Mouse (Mus musculus) urinary bladder, postnatal 10 days (tissue): ENCODE data around the gene Ipo8.

ENCODE experiments used
- DNase-seq: peaks from one replicate; pipeline ENCODE4 v3.0.0; 2022; ENCODE audit warnings: low spot score

The Ipo8 gene

GRCm38 (mm10) chr6:148830748-148831727 is at the start of gene Ipo8:
Gene Ipo8 (minus strand): TSS chr6:148831467.
- DNase-seq, result peak; percentile 52

- DNase-seq, result no peak
Observed at GRCm38 (mm10) chr6:148873911-148874310, 42.6 kb upstream of the Ipo8 start.

- DNase-seq, result no peak
Observed at GRCm38 (mm10) chr6:148845629-148846028, 14.4 kb upstream of the Ipo8 start.

- no peak for DNase-seq
Observed at GRCm38 (mm10) chr6:148841760-148842159, 10.5 kb upstream of the Ipo8 start.

GRCm38 (mm10) chr6:148838460-148838859 is 7.2 kb upstream of the Ipo8 start:
- DNase-seq, result no peak

- DNase-seq, result no peak
Observed at GRCm38 (mm10) chr6:148831728-148832121, 458 bp upstream of the Ipo8 start.

GRCm38 (mm10) chr6:148830355-148830747 is 916 bp downstream of the Ipo8 start:
- no peak for DNase-seq

- DNase-seq, result no peak
Observed at GRCm38 (mm10) chr6:148826119-148826518, 5.1 kb downstream of the Ipo8 start.

GRCm38 (mm10) chr6:148818624-148819343 is 12.5 kb downstream of the Ipo8 start:
- no peak for DNase-seq

- no peak for DNase-seq
Observed at GRCm38 (mm10) chr6:148816751-148817150, 14.5 kb downstream of the Ipo8 start.

- DNase-seq, result no peak
Observed at GRCm38 (mm10) chr6:148811117-148811516, 20.1 kb downstream of the Ipo8 start.

GRCm38 (mm10) chr6:148799773-148800172 is 31.5 kb downstream of the Ipo8 start:
- no peak for DNase-seq

GRCm38 (mm10) chr6:148795145-148795544 is 36.1 kb downstream of the Ipo8 start:
- no peak for DNase-seq

- no peak for DNase-seq
Observed at GRCm38 (mm10) chr6:148789010-148789673, 42.1 kb downstream of the Ipo8 start.

GRCm38 (mm10) chr6:148786186-148786585 is 45.1 kb downstream of the Ipo8 start:
- DNase-seq, result no peak

GRCm38 (mm10) chr6:148784418-148784817 is 46.8 kb downstream of the Ipo8 start:
- DNase-seq, result no peak

- no peak for DNase-seq
Observed at GRCm38 (mm10) chr6:148776236-148776635, 55.0 kb downstream of the Ipo8 start.

- no peak for DNase-seq
Observed at GRCm38 (mm10) chr6:148771423-148771822, 59.8 kb downstream of the Ipo8 start.

- DNase-seq, result no peak
Observed at GRCm38 (mm10) chr6:148768419-148768818, 62.8 kb downstream of the Ipo8 start.

- DNase-seq, result no peak
Observed at GRCm38 (mm10) chr6:148767228-148767627, 64.0 kb downstream of the Ipo8 start.

- DNase-seq, result no peak
Observed at GRCm38 (mm10) chr6:148761967-148762712, 69.1 kb downstream of the Ipo8 start.

- no peak for DNase-seq
Observed at GRCm38 (mm10) chr6:148761475-148761874, 69.8 kb downstream of the Ipo8 start.
